Mouse (Mus musculus): Measurements from ENCODE around the gene Blm. TPM values are rescaled to one million over a fixed set of nuclear protein-coding genes. Genes with fewer than 3 reads are reported as not detected.

Gene Blm
- polyA plus RNA-seq, 1 experiment from 2014 or later, result 18.5 TPM

DNA sequence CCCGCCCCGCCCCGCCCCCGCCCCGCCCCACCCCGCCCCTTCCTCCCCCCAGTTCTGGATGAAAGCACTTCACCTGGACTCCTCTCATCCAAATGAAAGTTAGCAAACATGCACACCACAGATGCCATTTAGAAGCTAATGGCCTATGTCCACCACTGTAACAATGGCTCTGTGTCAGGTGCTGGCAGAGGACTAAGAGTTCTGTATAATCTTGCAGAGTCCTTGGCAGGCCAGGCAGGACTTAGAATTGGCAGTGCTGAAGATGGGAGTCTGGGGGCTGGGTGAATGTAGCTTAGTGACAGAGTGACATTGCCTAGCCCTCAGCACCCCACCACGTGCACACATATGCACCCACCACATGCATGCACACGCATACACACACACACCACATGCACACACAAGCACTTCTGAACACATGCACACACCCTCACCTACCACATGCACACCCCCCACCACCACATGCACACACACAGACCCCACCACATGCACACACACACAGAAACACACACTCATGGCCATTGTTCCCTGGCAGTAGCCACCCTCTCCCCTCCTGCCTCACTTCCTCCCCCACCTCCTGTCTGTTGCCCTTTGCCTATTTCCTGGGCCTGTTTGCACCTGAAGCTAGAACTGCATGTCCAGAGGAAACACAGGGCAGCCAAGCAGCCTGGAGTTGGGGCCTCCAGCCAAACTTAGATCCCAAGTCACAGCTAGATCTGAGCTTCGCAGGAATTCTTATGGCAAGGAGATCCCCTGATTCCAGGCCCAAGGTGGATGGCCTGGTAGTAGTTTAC is 121.2 kb downstream of the Blm start:
- Histone ChIP-seq H3K9me3 (no peaks in the 10 kb centered on the region), H3K4me2 (no peak overlapping the region), H3K27ac (no peak overlapping the region), H3K9ac (no peak overlapping the region), H3K36me3 (no peaks in the 10 kb centered on the region), H3K27me3 (replicated peaks) (no peaks in the 10 kb centered on the region), H3K4me1 (no peaks in the 10 kb centered on the region), H3K4me3 (replicated peaks) (no peak overlapping the region)
- no peak for ATAC-seq (ENCODE audit: insufficient read depth, low FRiP score, low read depth)
- WGBS, result 84% methylated on average over 9 of the region's 9 CpGs

DNA sequence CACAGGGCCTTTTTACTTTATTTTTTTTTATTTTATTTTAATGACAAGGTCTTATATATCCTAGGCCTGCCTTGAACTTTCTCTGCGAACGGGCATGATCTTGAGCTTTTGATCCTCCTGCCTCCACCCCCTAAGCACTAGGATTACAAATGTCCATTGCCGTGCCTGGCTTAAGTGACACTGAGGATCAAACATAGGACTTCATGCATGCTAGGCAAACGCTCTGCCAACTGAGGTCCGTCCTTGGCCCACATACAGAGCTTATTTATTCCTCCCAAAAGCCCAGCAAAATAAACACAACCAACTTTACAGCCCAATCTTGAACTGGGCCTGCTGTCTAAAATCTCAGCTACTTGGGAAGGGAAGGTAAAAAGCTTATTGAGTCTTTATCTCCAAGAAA is 122.1 kb downstream of the Blm start:
- H3K27ac ChIP-seq, result no peak overlapping the region
- H3K4me2 ChIP-seq, result no peak overlapping the region
- H3K9me3 ChIP-seq, result no peaks in the 10 kb centered on the region
- no peak overlapping the region for H3K9ac ChIP-seq
- H3K36me3 ChIP-seq, result no peaks in the 10 kb centered on the region
- no peaks in the 10 kb centered on the region for H3K27me3 ChIP-seq (replicated peaks)
- no peak for ATAC-seq (ENCODE audit: insufficient read depth, low FRiP score, low read depth)
- H3K4me1 ChIP-seq, result 0 out of 2 replicates have a peak, but pooled peaks cover 3% of the 10 kb centered on the region
- H3K4me3 ChIP-seq (replicated peaks), result no peak overlapping the region
- 68% methylated on average over 5 of the region's 5 CpGs for WGBS

DNA sequence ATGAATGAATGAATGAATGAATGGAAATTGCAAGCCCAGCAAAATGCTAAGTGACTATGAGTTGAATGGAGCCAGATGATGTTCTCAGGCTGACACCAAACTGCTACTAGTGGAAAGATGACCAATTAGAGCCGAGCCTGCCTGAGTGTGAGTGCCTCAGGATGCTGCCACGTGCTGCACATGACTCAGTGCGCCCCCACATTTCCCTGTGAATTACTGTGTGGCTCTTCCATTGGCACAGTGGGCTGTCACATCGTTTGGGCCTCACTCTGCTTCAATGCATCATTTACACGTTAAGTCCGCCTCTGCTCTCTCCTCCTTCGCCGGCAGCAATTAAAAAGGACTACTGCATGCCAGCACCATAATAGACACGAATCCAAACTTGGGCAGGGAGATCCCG is 122.6 kb downstream of the Blm start:
- Histone ChIP-seq H3K36me3 (no peaks in the 10 kb centered on the region), H3K4me2 (no peak overlapping the region), H3K9me3 (no peaks in the 10 kb centered on the region), H3K27ac (no peak overlapping the region), H3K4me1 (0 out of 2 replicates have a peak, but pooled peaks cover 8% of the 10 kb centered on the region), H3K27me3 (replicated peaks) (no peaks in the 10 kb centered on the region), H3K9ac (no peak overlapping the region), H3K4me3 (replicated peaks) (no peak overlapping the region)
- WGBS, result 77% methylated on average over 10 of the region's 10 CpGs
- no peak for ATAC-seq (ENCODE audit: insufficient read depth, low FRiP score, low read depth)

DNA sequence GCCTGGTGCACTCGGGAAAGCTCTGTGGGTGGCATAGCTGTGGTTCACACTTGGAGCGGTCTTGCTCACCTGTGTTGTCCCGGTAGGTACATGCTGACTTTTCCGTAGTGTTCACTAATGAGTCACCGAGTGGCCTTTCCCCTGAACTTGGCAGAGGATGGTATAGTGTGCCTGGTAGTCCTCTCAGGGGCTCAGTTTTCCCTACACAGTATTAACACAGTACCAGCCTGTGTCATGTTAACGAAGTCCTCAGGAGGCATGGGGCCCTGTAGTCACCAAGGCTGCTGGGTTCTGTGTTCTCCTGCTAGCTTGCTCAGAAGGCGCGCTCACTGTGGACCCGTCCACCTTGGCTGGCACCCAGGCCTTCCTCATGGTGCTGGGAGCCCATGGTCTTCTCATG is 124.5 kb downstream of the Blm start:
- no peaks in the 10 kb centered on the region for H3K36me3 ChIP-seq
- no peak overlapping the region; the same call in 1 of the 2 replicates for H3K9ac ChIP-seq
- no peaks in the 10 kb centered on the region for H3K27me3 ChIP-seq (replicated peaks)
- ATAC-seq (ENCODE audit: insufficient read depth, low FRiP score, low read depth), result no peak; the same call in 1 of the 2 replicates
- H3K27ac ChIP-seq, result no peak overlapping the region
- WGBS, result 84% methylated on average over 9 of the region's 9 CpGs
- H3K4me3 ChIP-seq (replicated peaks), result no peak overlapping the region
- H3K4me2 ChIP-seq, result no peak overlapping the region
- H3K9me3 ChIP-seq, result no peaks in the 10 kb centered on the region
- H3K4me1 ChIP-seq, result 0 out of 2 replicates have a peak, but pooled peaks cover 9% of the 10 kb centered on the region

DNA sequence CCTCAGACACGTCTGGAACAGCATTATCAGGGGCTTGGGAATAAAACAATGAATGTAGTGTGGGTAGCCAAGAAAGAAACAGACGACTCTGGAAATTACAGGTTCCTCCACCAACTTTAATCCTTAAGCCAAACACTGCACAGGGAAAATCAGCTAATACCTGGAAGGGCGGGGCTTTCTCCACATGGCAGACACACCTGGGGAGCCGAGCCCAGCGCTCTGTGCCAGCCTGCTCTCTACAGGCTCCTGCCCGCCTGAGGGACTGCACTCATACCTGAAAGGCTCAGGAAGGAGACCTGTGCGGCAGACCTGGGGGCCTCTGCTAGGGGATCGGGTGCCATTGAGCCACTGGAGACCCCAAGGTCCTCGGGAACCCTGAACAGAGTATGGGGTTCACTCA is 127.2 kb downstream of the Blm start:
- H3K9ac ChIP-seq, result no peak overlapping the region
- 0 out of 2 replicates have a peak, but pooled peaks have one; percentile 51 for ATAC-seq (ENCODE audit: insufficient read depth, low FRiP score, low read depth)

DNA sequence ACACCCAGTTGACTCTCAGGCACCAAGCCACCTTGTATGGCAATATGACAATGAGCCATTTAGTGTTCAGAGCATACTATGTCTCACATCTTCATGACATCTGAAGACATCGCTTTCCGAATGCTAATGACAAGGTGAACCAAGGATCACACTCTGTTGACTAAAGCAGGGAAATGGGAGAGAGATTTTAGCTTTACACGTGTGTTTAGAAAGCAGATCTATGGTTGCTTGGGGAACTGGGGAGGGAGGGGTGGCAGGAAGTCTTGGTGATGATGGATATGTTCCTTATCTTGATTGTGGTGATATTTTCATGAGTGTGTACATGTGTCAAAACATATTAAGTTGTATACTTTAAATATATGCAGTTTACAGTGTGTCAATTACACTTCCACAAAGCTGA is 128.7 kb downstream of the Blm start:
- H3K27ac ChIP-seq, result no peak overlapping the region
- H3K36me3 ChIP-seq, result no peaks in the 10 kb centered on the region
- H3K4me2 ChIP-seq, result no peak overlapping the region
- no peaks in the 10 kb centered on the region for H3K9me3 ChIP-seq
- peaks cover 15% of the 10 kb centered on the region for H3K4me1 ChIP-seq
- no peaks in the 10 kb centered on the region for H3K27me3 ChIP-seq (replicated peaks)
- no peak overlapping the region for H3K9ac ChIP-seq
- no peak for ATAC-seq (ENCODE audit: insufficient read depth, low FRiP score, low read depth)
- WGBS, result 76% methylated on average over 3 of the region's 3 CpGs
- H3K4me3 ChIP-seq (replicated peaks), result no peak overlapping the region

More for the DNA sequence above, 127.2 kb downstream of the Blm start:
- H3K4me3 ChIP-seq (replicated peaks), result no peak overlapping the region
- no peaks in the 10 kb centered on the region for H3K9me3 ChIP-seq
- H3K27me3 ChIP-seq (replicated peaks), result no peaks in the 10 kb centered on the region
- WGBS, result 59% methylated on average over 9 of the region's 9 CpGs
- no peak overlapping the region for H3K27ac ChIP-seq
- H3K4me2 ChIP-seq, result no peak overlapping the region
- no peaks in the 10 kb centered on the region for H3K36me3 ChIP-seq
- 0 out of 2 replicates have a peak, but pooled peaks cover 9% of the 10 kb centered on the region for H3K4me1 ChIP-seq

DNA sequence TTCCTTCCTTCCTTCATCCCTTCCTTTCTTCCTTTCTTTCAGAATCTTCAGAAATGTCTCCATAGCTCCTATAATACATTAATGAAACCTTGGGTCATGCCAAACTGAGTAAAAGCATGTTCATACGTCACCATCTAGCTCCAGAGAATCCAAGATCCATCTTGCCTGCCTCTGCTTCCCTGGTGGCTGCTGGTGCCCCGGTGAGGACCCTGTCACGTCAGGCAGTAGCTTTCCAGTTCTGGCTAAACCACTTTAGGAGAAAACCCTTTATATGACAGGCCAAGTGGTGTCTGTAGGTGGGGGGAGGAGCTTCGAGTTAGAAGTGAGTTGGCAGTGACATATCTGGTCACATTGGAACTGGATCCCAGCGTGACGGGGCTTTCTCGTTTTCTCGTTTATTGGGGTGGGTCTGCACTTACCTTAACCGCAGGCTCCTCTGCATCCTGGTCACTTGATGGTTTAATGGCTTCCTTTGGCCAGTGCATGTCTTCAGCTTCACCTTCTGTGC is 129.7 kb downstream of the Blm start, which contains the start of gene Furin:
Gene Furin, minus strand, starts transcription at position 249 of the 508 bp plus-strand sequence.
- Histone ChIP-seq H3K27me3 (replicated peaks) (no peaks in the 10 kb centered on the region), H3K36me3 (no peaks in the 10 kb centered on the region), H3K4me1 (peaks cover 23% of the 10 kb centered on the region), H3K9me3 (no peaks in the 10 kb centered on the region), H3K27ac (no peak within 1 kb of the TSS), H3K4me2 (no peak within 1 kb of the TSS), H3K4me3 (replicated peaks) (no peak within 1 kb of the TSS), H3K9ac (no peak within 1 kb of the TSS)
- WGBS, result 73% methylated on average over 9 of the region's 9 CpGs
- no peak for ATAC-seq (ENCODE audit: insufficient read depth, low FRiP score, low read depth)

Other genes starting within 250 kb of the Blm start
- gene Prc1, start 240.7 kb downstream of the Blm start, polyA plus RNA-seq (2015; fragmentation: Nextera tagmentation; extraction: Ambion mirVana), result 139 and 142 TPM in 2 replicates
- 10.0 and 13.8 TPM in 2 replicates for gene Rccd1, start 210.7 kb downstream of the Blm start, polyA plus RNA-seq (2015; fragmentation: Nextera tagmentation; extraction: Ambion mirVana)
- 35.5 and 38.3 TPM in 2 replicates for gene Unc45a, start 194.1 kb downstream of the Blm start, polyA plus RNA-seq (2015; fragmentation: Nextera tagmentation; extraction: Ambion mirVana)
- gene Hddc3, start 192.0 kb downstream of the Blm start, polyA plus RNA-seq (2015; fragmentation: Nextera tagmentation; extraction: Ambion mirVana), result 16.4 and 20.1 TPM in 2 replicates
- gene Man2a2, start 163.7 kb downstream of the Blm start, polyA plus RNA-seq (2015; fragmentation: Nextera tagmentation; extraction: Ambion mirVana), result 16.3 and 16.4 TPM in 2 replicates
- 12.5 and 13.5 TPM in 2 replicates for gene Fes, start 147.2 kb downstream of the Blm start, polyA plus RNA-seq (2015; fragmentation: Nextera tagmentation; extraction: Ambion mirVana)
- 11.6 and 12.5 TPM in 2 replicates for gene Furin, start 129.7 kb downstream of the Blm start, polyA plus RNA-seq (2015; fragmentation: Nextera tagmentation; extraction: Ambion mirVana)
- 22.6 TPM in 2 replicates for gene Crtc3, start 153.8 kb upstream of the Blm start, polyA plus RNA-seq (2015; fragmentation: Nextera tagmentation; extraction: Ambion mirVana)